Mouse (Mus musculus) hindbrain, postnatal 0 days (tissue): ENCODE data around the gene Sult2b1. TPM values are rescaled to one million over a fixed set of nuclear protein-coding genes. Genes with fewer than 3 reads are reported as not detected.
A peak's percentile ranks its signal among the peaks of the same experiment; 100 is the strongest.

Experiments
- ATAC-seq: fragments of 200-750 bp; cut with Nextera tagmentation; 2 replicates; pipeline ENCODE4 v1.8.0; 2017; ENCODE audit warnings: mild to moderate bottlenecking, moderate TSS enrichment, moderate library complexity
- DNase-seq: peaks from one replicate; pipeline ENCODE4 v3.0.0-alpha.2; 2015; ENCODE audit warnings: low spot score
- H3K27ac ChIP-seq: fragments of 300-500 bp; sonication (generic); 2 replicates; pipeline ENCODE4 v1.5.1; 2014; ENCODE audit warnings: mild to moderate bottlenecking
- H3K27me3 ChIP-seq: fragments of 300-500 bp; sonication (generic); 2 replicates; pipeline ENCODE4 v1.6.1; 2014; ENCODE audit warnings: low read length, mixed read lengths; ENCODE audit not compliant: insufficient read depth
- H3K36me3 ChIP-seq: fragments of 300-500 bp; sonication (generic); 2 replicates; pipeline ENCODE4 v1.6.1; 2014; ENCODE audit warnings: low read length, mixed read lengths; ENCODE audit not compliant: insufficient read depth
- H3K4me1 ChIP-seq: fragments of 300-500 bp; sonication (generic); 2 replicates; pipeline ENCODE4 v1.6.1; 2014; ENCODE audit warnings: antibody characterized with exemption, low read length, mixed read lengths; ENCODE audit not compliant: insufficient read depth
- H3K4me2 ChIP-seq: fragments of 300-500 bp; sonication (generic); 2 replicates; pipeline ENCODE4 v1.6.1; 2014; ENCODE audit warnings: low read depth, mild to moderate bottlenecking, low read length, moderate library complexity, mixed read lengths
- H3K4me3 ChIP-seq: fragments of 300-500 bp; sonication (generic); 2 replicates; pipeline ENCODE4 v1.5.1; 2014; ENCODE audit warnings: low read length
- H3K9ac ChIP-seq: fragments of 300-500 bp; sonication (generic); replicated peaks from 2 replicates; pipeline ENCODE4 v1.6.1; 2014; ENCODE audit warnings: mild to moderate bottlenecking, low read length, moderate library complexity, mixed read lengths
- H3K9me3 ChIP-seq: fragments of 300-500 bp; sonication (generic); 2 replicates; pipeline ENCODE4 v1.6.1; 2016; ENCODE audit warnings: low read length, mixed read lengths
- CTCF ChIP-seq: IDR thresholded peaks from 2 replicates; pipeline ENCODE4 v1.5.1; 2016; ENCODE audit warnings: antibody characterized with exemption, control low read depth, low read depth
- WGBS: fragments of 180-500 bp; shearing (Covaris S2); extraction: QIAGEN DNeasy Blood & Tissue Kit; methylation state at CpG from one replicate; pipeline ENCODE4 v1.1.7; 2014; 5-methylcytosine and 5-hydroxymethylcytosine counted together
- polyA plus RNA-seq: library from polyadenylated mRNA; unstranded; fragments of >200 nt; fragmentation: Nextera tagmentation; extraction: Ambion mirVana; gene quantifications from 2 replicates; pipeline ENCODE4 v1.2.1, GENCODE M21; 2015
- total RNA-seq: library from RNA; depleted of rRNA; stranded (reverse); fragments of >200 nt; gene quantifications from 2 replicates; pipeline ENCODE4 v1.2.3, GENCODE M21; 2014

Gene Sult2b1
- total and polyA plus RNA-seq, 2 experiments from 2014 or later: 4.7 to 5.7 TPM

DNA sequence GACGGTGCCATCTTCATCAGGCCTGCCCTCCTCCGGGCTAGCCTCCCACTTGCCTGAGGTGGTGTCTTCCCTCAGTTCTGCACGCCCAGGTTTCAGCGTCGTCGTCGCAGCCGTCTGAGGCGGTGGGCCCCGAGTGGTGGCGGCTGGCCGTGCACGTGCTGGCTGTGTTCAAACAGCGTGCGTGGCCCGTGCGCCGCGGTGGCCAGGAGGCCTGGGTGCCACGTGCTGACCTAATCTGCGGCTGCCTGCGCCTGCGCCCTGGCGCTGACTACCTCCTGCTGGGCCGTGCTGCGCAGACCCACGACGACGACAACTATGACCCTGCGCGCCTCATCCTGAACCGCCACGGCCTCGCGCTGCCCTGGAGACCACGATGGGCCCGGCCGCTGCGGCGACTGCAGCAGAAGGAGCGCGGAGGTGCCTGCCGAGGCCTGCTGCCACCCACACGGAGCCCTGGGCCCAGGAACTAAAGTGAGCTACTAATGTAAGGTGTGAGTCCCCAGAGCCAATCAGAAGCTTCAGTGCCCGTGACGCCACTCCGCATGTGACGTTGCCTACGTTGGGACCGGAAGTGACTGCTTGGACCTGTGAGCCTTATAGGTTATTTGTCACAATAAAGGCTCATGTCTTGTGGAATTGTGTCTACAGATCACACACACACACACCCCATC is 90.4 kb downstream of the Sult2b1 start, which contains the start of gene Sec1:
Gene Sec1 (minus strand): TSS at position 482 of the 671 bp plus-strand sequence.
- Histone ChIP-seq H3K27ac (no peak within 1 kb of the TSS), H3K36me3 (no peaks in the 10 kb centered on the region), H3K27me3 (no peaks in the 10 kb centered on the region), H3K4me3 (no peak within 1 kb of the TSS), H3K4me2 (no peak within 1 kb of the TSS), H3K4me1 (no peaks in the 10 kb centered on the region), H3K9ac (no peak within 1 kb of the TSS), H3K9me3 (no peaks in the 10 kb centered on the region)
- TF ChIP-seq CTCF: no peak
- peak; percentile 36; the same call in 1 of the 2 replicates for ATAC-seq
- no peak for DNase-seq
- 89% methylated on average over 50 of the region's 50 CpGs for WGBS

- no peak overlapping the region for H3K4me2 ChIP-seq
- no peak for TF ChIP-seq CTCF
- no peaks in the 10 kb centered on the region for H3K27me3 ChIP-seq
- 76% methylated on average over 2 of the region's 2 CpGs for WGBS
- no peaks in the 10 kb centered on the region for H3K36me3 ChIP-seq
- DNase-seq (no peak), ATAC-seq (no peak)
- no peak overlapping the region for H3K4me3 ChIP-seq
- no peak overlapping the region for H3K9ac ChIP-seq
- no peak overlapping the region for H3K27ac ChIP-seq
- no peaks in the 10 kb centered on the region for H3K9me3 ChIP-seq
- no peaks in the 10 kb centered on the region for H3K4me1 ChIP-seq
Observed at GRCm38 (mm10) chr7:45692364-45692763, 92.1 kb downstream of the Sult2b1 start.

DNA sequence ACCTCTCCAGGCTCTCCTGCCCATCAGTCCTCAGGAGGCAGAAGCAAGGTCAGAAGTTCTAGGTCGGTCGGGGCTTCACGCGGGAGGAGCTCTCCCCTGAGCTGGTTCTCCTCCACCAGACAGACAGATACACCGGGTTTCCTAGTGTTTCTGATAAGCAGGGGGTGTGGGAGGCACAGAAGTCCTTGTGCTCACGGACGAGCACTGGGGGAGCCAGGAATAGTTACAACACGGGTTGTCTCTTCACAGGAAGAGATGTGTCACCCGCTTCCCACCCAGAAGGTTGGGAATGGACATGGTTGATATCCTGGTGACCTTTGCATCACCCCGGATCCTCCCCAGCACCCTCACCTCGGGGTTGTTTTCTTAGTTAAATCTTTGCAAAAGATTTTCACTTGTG is 94.7 kb downstream of the Sult2b1 start:
- Histone ChIP-seq H3K4me3 (no peak overlapping the region), H3K4me1 (no peaks in the 10 kb centered on the region), H3K9ac (no peak overlapping the region), H3K9me3 (no peaks in the 10 kb centered on the region), H3K4me2 (no peak overlapping the region), H3K36me3 (no peaks in the 10 kb centered on the region), H3K27ac (no peak overlapping the region), H3K27me3 (no peaks in the 10 kb centered on the region)
- ATAC-seq (no peak), DNase-seq (no peak)
- no peak for TF ChIP-seq CTCF
- 73% methylated on average over 11 of the region's 11 CpGs for WGBS

DNA sequence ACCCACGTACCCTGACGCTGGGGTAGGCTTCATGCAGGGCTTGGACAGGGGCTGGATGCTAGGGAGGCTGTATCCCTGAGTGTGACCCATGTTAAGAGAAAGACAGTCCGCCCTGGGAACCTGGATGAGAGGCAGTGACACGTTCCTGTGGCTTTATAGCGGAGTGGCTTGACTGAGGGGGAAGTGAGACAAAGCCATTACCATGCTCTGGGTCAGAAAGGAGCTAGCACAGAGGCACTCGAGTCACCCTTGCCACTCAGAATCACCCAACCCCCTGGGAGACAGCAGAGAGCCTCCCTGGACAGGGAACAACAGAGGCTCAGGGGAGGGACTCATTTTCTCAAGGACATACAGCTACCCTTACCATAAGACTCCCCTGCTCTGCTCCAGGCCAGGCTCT is 95.4 kb downstream of the Sult2b1 start:
- TF ChIP-seq CTCF: no peak
- H3K36me3 ChIP-seq: no peaks in the 10 kb centered on the region
- ATAC-seq: no peak
- no peaks in the 10 kb centered on the region for H3K9me3 ChIP-seq
- 66% methylated on average over 6 of the region's 6 CpGs for WGBS
- no peaks in the 10 kb centered on the region for H3K27me3 ChIP-seq
- H3K9ac ChIP-seq: no peak overlapping the region
- no peak for DNase-seq
- no peak overlapping the region for H3K4me3 ChIP-seq
- H3K4me1 ChIP-seq: no peaks in the 10 kb centered on the region
- no peak overlapping the region for H3K27ac ChIP-seq
- H3K4me2 ChIP-seq: no peak overlapping the region

DNA sequence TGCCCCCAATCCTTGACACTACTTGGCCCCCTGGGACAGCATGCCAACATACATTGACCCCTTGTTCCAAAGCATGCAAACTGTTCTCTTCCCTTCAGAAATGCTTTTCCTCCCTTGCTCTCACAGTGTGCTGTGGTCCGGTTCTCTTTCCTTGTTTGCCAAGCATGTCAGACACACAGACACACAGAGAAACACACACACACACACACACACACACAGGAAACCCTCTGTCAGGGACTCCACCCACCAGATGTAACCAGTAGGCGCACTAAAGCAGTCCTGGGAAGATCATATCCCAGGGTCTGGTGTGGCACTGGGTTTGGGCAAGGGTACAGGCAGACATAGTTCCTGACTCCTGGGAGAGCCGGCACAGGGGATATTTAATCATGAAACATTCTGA is 97.6 kb downstream of the Sult2b1 start:
- Histone ChIP-seq H3K36me3 (no peaks in the 10 kb centered on the region), H3K9ac (no peak overlapping the region), H3K27ac (no peak overlapping the region), H3K9me3 (no peaks in the 10 kb centered on the region), H3K27me3 (no peaks in the 10 kb centered on the region), H3K4me2 (no peak overlapping the region), H3K4me1 (no peaks in the 10 kb centered on the region), H3K4me3 (no peak overlapping the region)
- WGBS: 74% methylated on average over 3 of the region's 3 CpGs
- ATAC-seq: no peak
- no peak for TF ChIP-seq CTCF
- DNase-seq: no peak

DNA sequence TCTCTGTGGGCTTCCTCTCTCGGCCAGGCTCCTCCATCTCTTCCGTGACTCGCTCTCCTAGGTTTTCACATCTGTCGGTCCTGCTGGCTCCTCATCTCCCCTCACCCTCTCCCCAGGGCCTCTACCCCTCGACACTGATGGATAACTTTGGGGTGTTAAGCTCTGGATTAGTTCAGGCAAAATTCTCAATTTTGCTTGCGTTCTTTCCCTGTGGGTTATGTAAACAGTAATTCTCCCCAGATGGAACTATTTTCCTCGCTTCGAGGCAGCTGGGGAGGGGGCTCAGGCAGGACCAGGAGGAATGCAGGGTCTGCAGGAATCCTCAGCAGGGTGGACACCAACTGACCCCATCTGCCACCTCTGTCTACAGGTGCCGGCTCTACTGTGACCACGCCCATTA is 98.7 kb downstream of the Sult2b1 start:
- H3K4me1 ChIP-seq: no peaks in the 10 kb centered on the region
- DNase-seq (no peak), ATAC-seq (no peak)
- no peaks in the 10 kb centered on the region for H3K9me3 ChIP-seq
- WGBS: 57% methylated on average over 10 of the region's 10 CpGs
- TF ChIP-seq CTCF: no peak
- no peaks in the 10 kb centered on the region for H3K27me3 ChIP-seq
- H3K27ac ChIP-seq: no peak overlapping the region
- no peak overlapping the region for H3K9ac ChIP-seq
- no peak overlapping the region for H3K4me3 ChIP-seq
- no peaks in the 10 kb centered on the region for H3K36me3 ChIP-seq
- no peak overlapping the region for H3K4me2 ChIP-seq

DNA sequence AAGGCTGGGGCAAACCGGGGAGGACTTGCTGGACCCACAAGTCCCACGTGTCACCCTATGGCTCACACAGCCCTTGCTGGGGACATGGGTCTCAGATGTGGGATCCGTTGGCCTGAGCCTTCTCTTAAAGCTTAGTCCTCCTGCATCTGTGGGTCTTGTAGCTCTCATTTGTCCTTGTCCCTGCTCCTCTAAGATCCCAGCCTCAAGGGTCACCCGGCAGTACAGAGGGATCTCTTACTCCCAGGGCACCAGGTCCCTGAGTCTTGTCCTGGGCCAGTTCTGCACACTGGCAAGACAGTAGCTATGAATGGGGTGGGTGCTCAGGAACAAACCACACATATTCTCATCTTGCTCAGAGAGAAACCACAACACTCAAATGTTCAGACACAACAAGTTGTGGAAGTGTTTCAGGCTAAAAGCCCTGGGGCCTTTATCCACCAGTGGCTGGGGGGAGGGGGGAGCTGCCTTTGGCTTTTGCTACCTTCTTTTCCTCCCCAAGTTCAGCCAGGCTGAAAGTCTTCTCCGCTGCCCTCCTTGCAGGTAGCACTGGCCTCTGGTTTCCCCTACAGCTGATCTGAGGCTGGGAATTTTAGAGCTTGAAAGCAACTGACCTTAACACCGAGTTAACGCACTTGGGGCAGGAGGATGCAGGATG is 100.9 kb downstream of the Sult2b1 start, which contains the start of gene Ntn5:
Gene Ntn5 (plus strand): TSS at position 627 of the 655 bp plus-strand sequence.
- Histone ChIP-seq H3K4me1 (no peaks in the 10 kb centered on the region), H3K36me3 (no peaks in the 10 kb centered on the region), H3K9me3 (no peaks in the 10 kb centered on the region), H3K9ac (no peak within 1 kb of the TSS), H3K4me2 (no peak within 1 kb of the TSS), H3K27ac (0 out of 2 replicates have a peak within 1 kb of the TSS, but pooled peaks have one; percentile 67), H3K4me3 (no peak within 1 kb of the TSS), H3K27me3 (no peaks in the 10 kb centered on the region)
- 77% methylated on average over 7 of the region's 7 CpGs for WGBS
- DNase-seq: no peak
- no peak for TF ChIP-seq CTCF
- no peak for ATAC-seq
